Mouse (Mus musculus) embryonic facial prominence, embryonic 14.5 days (tissue): ENCODE results near the gene Olfr724. TPM values are rescaled to one million over a fixed set of nuclear protein-coding genes. Genes with fewer than 3 reads are reported as not detected.
"Not testable (repeated sequence)": the region's sequence is repeated elsewhere in the genome, so short reads cannot be mapped to it uniquely, and the experiment has no call there.

Experiments
- ATAC-seq: fragments of 200-750 bp; cut with Nextera tagmentation; 2 replicates; pipeline ENCODE4 v1.8.0; 2017; ENCODE audit warnings: low read depth, moderate number of reproducible peaks, moderate TSS enrichment
- DNase-seq: peaks from one replicate; pipeline ENCODE4 v3.0.0-alpha.2; 2015; ENCODE audit warnings: low spot score
- H3K27ac ChIP-seq: fragments of 300-500 bp; sonication (generic); replicated peaks from 2 replicates; pipeline ENCODE4 v1.5.1; 2014; ENCODE audit warnings: low read depth, mild to moderate bottlenecking, low read length, moderate library complexity
- H3K27me3 ChIP-seq: fragments of 300-500 bp; sonication (generic); replicated peaks from 2 replicates; pipeline ENCODE4 v1.6.1; 2014; ENCODE audit warnings: low read length; ENCODE audit not compliant: control insufficient read depth, insufficient read depth
- H3K36me3 ChIP-seq: fragments of 300-500 bp; sonication (generic); 2 replicates; pipeline ENCODE4 v1.6.1; 2014; ENCODE audit warnings: low read length, mixed read lengths; ENCODE audit not compliant: control insufficient read depth, insufficient read depth
- H3K4me1 ChIP-seq: fragments of 300-500 bp; sonication (generic); 2 replicates; pipeline ENCODE4 v1.6.1; 2014; ENCODE audit warnings: antibody characterized with exemption, low read length; ENCODE audit not compliant: control insufficient read depth, insufficient read depth
- H3K4me2 ChIP-seq: fragments of 300-500 bp; sonication (generic); 2 replicates; pipeline ENCODE4 v1.6.1; 2014; ENCODE audit warnings: low read depth, mild to moderate bottlenecking, low read length, moderate library complexity, mixed read lengths
- H3K4me3 ChIP-seq: fragments of 300-500 bp; sonication (generic); 2 replicates; pipeline ENCODE4 v1.5.1; 2014; ENCODE audit warnings: low read depth, mild to moderate bottlenecking, low read length
- H3K9ac ChIP-seq: fragments of 300-500 bp; sonication (generic); 2 replicates; pipeline ENCODE4 v1.6.1; 2014; ENCODE audit warnings: low read depth, mild to moderate bottlenecking, low read length, moderate library complexity, mixed read lengths
- H3K9me3 ChIP-seq: fragments of 300-500 bp; sonication (generic); 2 replicates; pipeline ENCODE4 v1.6.1; 2016; ENCODE audit warnings: low read length; ENCODE audit not compliant: control insufficient read depth
- WGBS: fragments of 180-500 bp; shearing (Covaris S2); extraction: QIAGEN DNeasy Blood & Tissue Kit; methylation state at CpG from one replicate; pipeline ENCODE4 v1.1.7; 2014; 5-methylcytosine and 5-hydroxymethylcytosine counted together
- polyA plus RNA-seq: library from polyadenylated mRNA; unstranded; fragments of >200 nt; fragmentation: Nextera tagmentation; extraction: Ambion mirVana; gene quantifications from 2 replicates; pipeline ENCODE4 v1.2.1, GENCODE M21; 2014

Olfr724 gene
- 0.35 TPM in 1 of 2 replicates, not detected in the other for polyA plus RNA-seq

DNA sequence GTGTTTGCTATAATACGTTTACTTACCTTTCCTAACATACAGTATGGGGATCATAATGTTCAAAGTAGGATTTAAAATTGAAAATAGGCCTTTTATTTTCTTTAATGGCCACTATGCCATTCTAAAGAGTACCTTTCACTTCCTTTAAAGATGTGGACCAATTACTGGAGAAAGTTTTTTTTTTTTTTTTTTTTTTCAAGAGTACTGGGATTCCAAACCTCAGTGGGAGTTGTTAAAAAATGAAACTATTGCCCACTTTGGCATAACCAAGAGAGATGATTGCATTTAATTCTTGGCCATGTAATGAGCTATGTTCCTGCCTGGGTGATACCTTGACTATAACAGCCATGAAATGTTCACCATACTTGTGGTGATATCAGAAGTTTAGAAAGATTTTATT, at the start of gene Olfr724:
Gene Olfr724, minus strand, starts transcription at position 101 of the 400 bp plus-strand sequence.
- not testable (repeated sequence) for ATAC-seq, H3K27me3 ChIP-seq
- WGBS: 65% methylated on average over 1 of the region's 1 CpGs

DNA sequence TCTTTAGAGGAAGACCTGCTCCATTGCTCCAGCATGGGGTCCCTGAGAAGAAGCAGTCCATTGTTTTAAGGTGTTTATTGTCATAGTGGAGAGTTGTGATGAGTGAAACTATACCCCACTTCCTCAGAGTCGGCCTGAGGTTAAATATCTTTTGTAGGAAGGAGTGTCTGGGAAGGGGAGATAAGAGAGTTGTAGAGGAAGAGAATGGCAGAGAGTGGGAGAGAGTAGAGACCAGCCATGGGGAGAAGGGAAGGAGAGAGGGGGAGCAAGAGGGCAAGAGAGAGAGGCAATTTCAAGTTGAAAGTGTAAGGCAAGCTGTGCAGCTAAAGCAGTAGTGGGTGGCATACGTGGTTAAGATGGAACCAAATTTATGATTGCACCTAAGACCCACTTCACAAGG, 7.2 kb downstream of the Olfr724 start:
- no peak for ATAC-seq
- Histone ChIP-seq H3K27me3 (no peaks in the 10 kb centered on the region), H3K9ac (no peak overlapping the region), H3K4me1 (no peaks in the 10 kb centered on the region), H3K4me2 (no peak overlapping the region), H3K36me3 (no peaks in the 10 kb centered on the region), H3K27ac (no peak overlapping the region), H3K9me3 (no peaks in the 10 kb centered on the region), H3K4me3 (no peak overlapping the region)
- WGBS: 41% methylated on average over 2 of the region's 2 CpGs
- no peak for DNase-seq

More for the DNA sequence above, at the start of gene Olfr724:
- H3K27ac ChIP-seq, H3K36me3 ChIP-seq, H3K9ac ChIP-seq, H3K4me2 ChIP-seq, DNase-seq, H3K9me3 ChIP-seq, H3K4me1 ChIP-seq, H3K4me3 ChIP-seq: not testable (repeated sequence)

GRCm38 (mm10) chr14:49931687-49932086, 31.4 kb downstream of the Olfr724 start, which contains the start of gene Olfr723:
TSS of gene Olfr723 (minus strand) at chr14:49931787.
- not testable (repeated sequence) for DNase-seq, H3K27me3 ChIP-seq, H3K9me3 ChIP-seq, ATAC-seq, H3K4me2 ChIP-seq, H3K4me1 ChIP-seq, H3K36me3 ChIP-seq, H3K4me3 ChIP-seq, H3K9ac ChIP-seq, H3K27ac ChIP-seq

Other genes with a start within 250 kb of the Olfr724 start
- gene Armh4, start 179.9 kb downstream of the Olfr724 start, polyA plus RNA-seq: 29.4 and 29.8 TPM in 2 replicates
- not detected in 2 replicates for gene Olfr722, start 61.3 kb downstream of the Olfr724 start, polyA plus RNA-seq
- gene Olfr723, start 31.5 kb downstream of the Olfr724 start, polyA plus RNA-seq: not detected in 2 replicates
- not detected in 2 replicates for gene Olfr725, start 77.1 kb upstream of the Olfr724 start, polyA plus RNA-seq
- not detected in 2 replicates for gene Olfr726, start 127.7 kb upstream of the Olfr724 start, polyA plus RNA-seq
- gene Olfr727, start 159.9 kb upstream of the Olfr724 start, polyA plus RNA-seq: 0.10 TPM in 1 of 2 replicates, not detected in the other
- not detected in 2 replicates for gene Olfr728, start 179.4 kb upstream of the Olfr724 start, polyA plus RNA-seq
- gene Olfr729, start 189.6 kb upstream of the Olfr724 start, polyA plus RNA-seq: not detected in 2 replicates
- not detected in 2 replicates for gene Olfr730, start 224.9 kb upstream of the Olfr724 start, polyA plus RNA-seq